Mouse (Mus musculus): ENCODE measurements around the gene Atrnl1.
A peak's percentile ranks its signal among the peaks of the same experiment; 100 is the strongest.

The Atrnl1 gene

GRCm38 (mm10) chr19:57610058-57610475, 767 bp upstream of the Atrnl1 start:
- DNase-seq (ENCODE audit: low spot score): peak; percentile 73

GRCm38 (mm10) chr19:57611291-57612178, 701 bp downstream of the Atrnl1 start:
- DNase-seq (ENCODE audit: low spot score): peak; percentile 57

- no peak for DNase-seq (ENCODE audit: low spot score)
Observed at GRCm38 (mm10) chr19:57612179-57612472, 1.3 kb downstream of the Atrnl1 start.

- no peak for DNase-seq (ENCODE audit: low spot score)
Observed at GRCm38 (mm10) chr19:57615972-57616621, 5.3 kb downstream of the Atrnl1 start.

- DNase-seq (ENCODE audit: low spot score): no peak
Observed at GRCm38 (mm10) chr19:57619088-57619487, 8.3 kb downstream of the Atrnl1 start.

- DNase-seq (ENCODE audit: low spot score): no peak
Observed at GRCm38 (mm10) chr19:57621814-57622213, 11.0 kb downstream of the Atrnl1 start.

GRCm38 (mm10) chr19:57625738-57626137, 14.9 kb downstream of the Atrnl1 start:
- DNase-seq (ENCODE audit: low spot score): no peak

- DNase-seq (ENCODE audit: low spot score): no peak
Observed at GRCm38 (mm10) chr19:57627251-57627650, 16.4 kb downstream of the Atrnl1 start.

- no peak for DNase-seq (ENCODE audit: low spot score)
Observed at GRCm38 (mm10) chr19:57642536-57642935, 31.7 kb downstream of the Atrnl1 start.

GRCm38 (mm10) chr19:57642980-57643379, 32.1 kb downstream of the Atrnl1 start:
- DNase-seq (ENCODE audit: low spot score): no peak

- no peak for DNase-seq (ENCODE audit: low spot score)
Observed at GRCm38 (mm10) chr19:57648202-57648943, 37.5 kb downstream of the Atrnl1 start.

GRCm38 (mm10) chr19:57648944-57649271, 38.1 kb downstream of the Atrnl1 start:
- DNase-seq (ENCODE audit: low spot score): no peak

GRCm38 (mm10) chr19:57655083-57655482, 44.2 kb downstream of the Atrnl1 start:
- peak; percentile 66 for DNase-seq (ENCODE audit: low spot score)

- no peak for DNase-seq (ENCODE audit: low spot score)
Observed at GRCm38 (mm10) chr19:57655491-57655890, 44.7 kb downstream of the Atrnl1 start.

- peak; percentile 51 for DNase-seq (ENCODE audit: low spot score)
Observed at GRCm38 (mm10) chr19:57657426-57658087, 46.7 kb downstream of the Atrnl1 start.

- DNase-seq (ENCODE audit: low spot score): no peak
Observed at GRCm38 (mm10) chr19:57658111-57659091, 47.6 kb downstream of the Atrnl1 start.

- DNase-seq (ENCODE audit: low spot score): no peak
Observed at GRCm38 (mm10) chr19:57667011-57667410, 56.2 kb downstream of the Atrnl1 start.

- DNase-seq (ENCODE audit: low spot score): no peak
Observed at GRCm38 (mm10) chr19:57667946-57668345, 57.1 kb downstream of the Atrnl1 start.

- DNase-seq (ENCODE audit: low spot score): no peak
Observed at GRCm38 (mm10) chr19:57679455-57679854, 68.6 kb downstream of the Atrnl1 start.

- no peak for DNase-seq (ENCODE audit: low spot score)
Observed at GRCm38 (mm10) chr19:57686596-57686995, 75.8 kb downstream of the Atrnl1 start.

GRCm38 (mm10) chr19:57692566-57692965, 81.7 kb downstream of the Atrnl1 start:
- DNase-seq (ENCODE audit: low spot score): no peak
